Mouse (Mus musculus): ENCODE measurements around the gene 2310022A10Rik. TPM values are rescaled to one million over a fixed set of nuclear protein-coding genes. Genes with fewer than 3 reads are reported as not detected.

The 2310022A10Rik gene
- polyA plus RNA-seq, 1 experiment: 14.0 TPM

DNA sequence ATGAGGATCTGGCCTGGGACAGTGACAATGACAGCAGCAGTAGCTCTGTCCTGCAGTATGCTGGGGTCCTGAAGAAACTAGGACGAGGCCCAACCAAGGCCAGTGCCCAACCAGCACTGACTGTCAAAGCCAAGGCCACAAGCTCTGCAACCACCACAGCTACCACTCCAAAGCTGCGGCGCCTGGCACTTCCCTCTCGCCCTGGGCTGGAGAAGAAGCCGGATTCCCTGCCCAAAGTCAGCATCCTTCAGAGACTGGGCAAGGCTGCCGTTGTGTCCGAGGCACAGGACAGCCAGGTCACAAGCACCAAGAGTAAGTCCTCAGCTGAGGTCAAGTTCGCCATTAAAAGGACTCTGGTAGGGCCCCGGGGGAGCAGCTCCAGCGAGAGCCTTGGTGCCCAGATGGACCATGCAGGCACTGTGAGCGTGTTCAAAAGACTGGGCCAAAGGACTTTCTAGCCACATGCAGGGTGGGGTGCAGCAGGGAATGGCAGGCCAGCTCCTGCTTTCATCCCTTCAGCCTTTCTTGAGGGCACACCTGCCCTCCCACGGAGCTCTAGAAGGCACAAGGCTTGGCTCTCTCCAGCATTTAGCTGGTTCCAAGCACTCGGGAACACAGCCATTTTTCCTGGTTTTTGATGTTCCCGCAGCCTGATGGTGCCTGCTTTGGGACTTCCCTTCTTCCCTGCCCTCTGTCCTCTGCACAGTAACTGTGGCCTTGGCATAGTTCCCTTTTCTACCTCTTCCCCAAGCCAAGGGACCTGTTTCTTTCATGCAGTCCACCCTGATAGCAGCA is 27.5 kb downstream of the 2310022A10Rik start:
- TF ChIP-seq POLR2A (IDR thresholded peaks at IDR 0.05; ENCODE audit: low read depth, low read length) (no peak), CTCF (IDR thresholded peaks at IDR 0.05; ENCODE audit: borderline replicate concordance, insufficient read depth, low read length) (no peak)
- Histone ChIP-seq H3K4me1 (ENCODE audit: control insufficient read depth, insufficient read depth, low read length) (peaks cover 4% of the 10 kb centered on the region; the same call in 1 of the 2 replicates), H3K4me3 (ENCODE audit: insufficient read depth, low read length) (no peak overlapping the region), H3K27ac (ENCODE audit: insufficient read depth, low read length) (no peak overlapping the region)

DNA sequence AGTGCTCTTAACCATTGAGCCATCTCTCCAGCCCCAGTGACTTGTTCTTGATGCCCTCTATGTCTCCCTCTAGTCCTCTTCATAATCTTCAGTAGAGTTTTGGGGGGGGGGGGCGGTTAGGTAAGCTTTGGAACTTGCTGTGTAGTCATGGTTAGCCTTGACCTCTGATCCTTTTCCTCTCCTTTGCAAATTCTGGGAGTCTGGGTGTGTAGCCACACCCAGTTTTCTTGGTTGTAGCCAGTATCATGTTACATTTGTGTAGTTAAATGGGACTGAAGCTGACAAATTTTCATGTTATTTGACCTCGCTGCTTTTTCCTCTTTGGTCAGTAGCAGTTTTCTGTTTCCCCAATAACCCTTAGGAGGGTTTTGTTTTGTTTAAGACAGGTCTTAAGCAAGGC is 33.8 kb downstream of the 2310022A10Rik start:
- TF ChIP-seq POLR2A (IDR thresholded peaks at IDR 0.05; ENCODE audit: low read depth, low read length) (no peak), CTCF (IDR thresholded peaks at IDR 0.05; ENCODE audit: borderline replicate concordance, insufficient read depth, low read length) (no peak)
- H3K4me3 ChIP-seq (ENCODE audit: insufficient read depth, low read length): no peak overlapping the region
- peaks cover 3% of the 10 kb centered on the region; the same call in 1 of the 2 replicates for H3K4me1 ChIP-seq (ENCODE audit: control insufficient read depth, insufficient read depth, low read length)
- no peak overlapping the region for H3K27ac ChIP-seq (ENCODE audit: insufficient read depth, low read length)

DNA sequence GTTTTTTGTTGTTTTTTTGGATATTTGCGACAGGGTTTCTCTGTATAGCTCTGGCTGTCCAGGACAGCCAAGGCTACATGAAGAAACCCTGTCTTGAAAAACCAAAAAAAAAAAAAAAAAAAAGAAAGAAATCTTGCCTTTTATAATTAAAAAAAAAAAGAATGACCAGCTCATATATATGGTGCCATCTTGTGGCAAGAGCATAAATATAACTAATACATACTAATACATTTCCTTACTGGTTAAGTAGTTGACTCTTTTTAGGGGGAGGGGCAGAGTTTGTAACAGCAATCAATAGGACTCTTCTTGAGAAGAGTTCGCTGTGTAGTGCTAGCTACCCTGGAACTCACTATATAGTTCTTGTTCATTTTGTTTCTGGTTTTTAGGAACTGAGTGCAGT is 34.7 kb downstream of the 2310022A10Rik start:
- H3K4me3 ChIP-seq (ENCODE audit: insufficient read depth, low read length): no peak overlapping the region
- H3K27ac ChIP-seq (ENCODE audit: insufficient read depth, low read length): no peak overlapping the region
- TF ChIP-seq CTCF (IDR thresholded peaks at IDR 0.05; ENCODE audit: borderline replicate concordance, insufficient read depth, low read length) (no peak), POLR2A (IDR thresholded peaks at IDR 0.05; ENCODE audit: low read depth, low read length) (no peak)
- H3K4me1 ChIP-seq (ENCODE audit: control insufficient read depth, insufficient read depth, low read length): peaks cover 3% of the 10 kb centered on the region; the same call in 1 of the 2 replicates

DNA sequence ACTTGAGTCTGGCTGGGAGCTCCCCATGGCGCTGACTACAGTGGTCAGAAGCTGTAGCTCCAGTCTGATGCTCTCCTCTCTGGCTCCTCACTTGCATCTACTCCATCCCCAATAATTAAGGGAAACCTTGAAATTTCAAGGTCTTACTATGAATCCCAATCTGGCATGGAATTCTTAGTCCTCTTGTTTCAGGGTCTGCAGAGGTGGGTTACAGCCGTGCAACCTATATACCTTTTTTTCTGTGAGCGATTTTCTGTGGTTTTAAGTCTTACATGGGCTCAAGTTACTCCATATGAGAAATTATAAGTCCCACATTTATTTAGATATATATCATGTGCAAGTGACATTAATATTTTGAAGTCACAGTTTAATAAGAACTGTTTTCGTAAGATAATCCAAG is 37.1 kb downstream of the 2310022A10Rik start:
- TF ChIP-seq POLR2A (IDR thresholded peaks at IDR 0.05; ENCODE audit: low read depth, low read length) (no peak), CTCF (IDR thresholded peaks at IDR 0.05; ENCODE audit: borderline replicate concordance, insufficient read depth, low read length) (no peak)
- Histone ChIP-seq H3K27ac (ENCODE audit: insufficient read depth, low read length) (no peak overlapping the region), H3K4me1 (ENCODE audit: control insufficient read depth, insufficient read depth, low read length) (peaks cover 8% of the 10 kb centered on the region; the same call in 1 of the 2 replicates), H3K4me3 (ENCODE audit: insufficient read depth, low read length) (no peak overlapping the region)

DNA sequence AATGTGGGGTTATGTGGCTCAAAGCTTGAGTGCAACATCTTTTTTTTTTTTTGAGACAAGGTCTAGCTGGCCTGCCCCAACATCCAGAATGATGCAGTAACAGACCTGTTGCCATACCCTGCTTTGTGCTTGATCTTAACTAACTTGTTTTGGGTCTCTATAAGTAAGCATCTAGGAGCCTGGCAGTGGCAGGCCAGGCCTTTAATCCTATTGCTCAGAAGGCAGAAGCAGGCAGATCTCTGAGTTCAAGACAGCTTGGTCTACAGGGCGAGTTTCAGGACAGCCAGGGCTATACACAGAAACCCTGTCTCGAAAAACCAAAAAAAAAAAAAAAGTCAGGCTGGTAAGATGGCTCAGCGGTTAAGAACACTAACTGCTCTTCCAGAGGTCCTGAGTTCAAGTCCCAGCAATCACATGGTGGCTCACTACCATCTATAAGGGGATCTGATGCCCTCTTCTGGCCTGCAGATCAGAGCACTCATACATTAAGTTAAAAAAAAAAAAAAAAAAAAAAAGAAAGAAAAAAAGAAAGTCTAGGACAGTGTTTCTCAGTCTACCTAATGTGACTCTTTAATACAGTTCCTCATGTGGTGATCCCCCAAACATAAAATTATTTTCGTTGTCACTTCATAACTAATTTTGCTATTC is 37.7 kb downstream of the 2310022A10Rik start:
- peak overlapping the region; percentile 38 for H3K4me3 ChIP-seq (ENCODE audit: insufficient read depth, low read length)
- no peak for TF ChIP-seq CTCF (IDR thresholded peaks at IDR 0.05; ENCODE audit: borderline replicate concordance, insufficient read depth, low read length)

DNA sequence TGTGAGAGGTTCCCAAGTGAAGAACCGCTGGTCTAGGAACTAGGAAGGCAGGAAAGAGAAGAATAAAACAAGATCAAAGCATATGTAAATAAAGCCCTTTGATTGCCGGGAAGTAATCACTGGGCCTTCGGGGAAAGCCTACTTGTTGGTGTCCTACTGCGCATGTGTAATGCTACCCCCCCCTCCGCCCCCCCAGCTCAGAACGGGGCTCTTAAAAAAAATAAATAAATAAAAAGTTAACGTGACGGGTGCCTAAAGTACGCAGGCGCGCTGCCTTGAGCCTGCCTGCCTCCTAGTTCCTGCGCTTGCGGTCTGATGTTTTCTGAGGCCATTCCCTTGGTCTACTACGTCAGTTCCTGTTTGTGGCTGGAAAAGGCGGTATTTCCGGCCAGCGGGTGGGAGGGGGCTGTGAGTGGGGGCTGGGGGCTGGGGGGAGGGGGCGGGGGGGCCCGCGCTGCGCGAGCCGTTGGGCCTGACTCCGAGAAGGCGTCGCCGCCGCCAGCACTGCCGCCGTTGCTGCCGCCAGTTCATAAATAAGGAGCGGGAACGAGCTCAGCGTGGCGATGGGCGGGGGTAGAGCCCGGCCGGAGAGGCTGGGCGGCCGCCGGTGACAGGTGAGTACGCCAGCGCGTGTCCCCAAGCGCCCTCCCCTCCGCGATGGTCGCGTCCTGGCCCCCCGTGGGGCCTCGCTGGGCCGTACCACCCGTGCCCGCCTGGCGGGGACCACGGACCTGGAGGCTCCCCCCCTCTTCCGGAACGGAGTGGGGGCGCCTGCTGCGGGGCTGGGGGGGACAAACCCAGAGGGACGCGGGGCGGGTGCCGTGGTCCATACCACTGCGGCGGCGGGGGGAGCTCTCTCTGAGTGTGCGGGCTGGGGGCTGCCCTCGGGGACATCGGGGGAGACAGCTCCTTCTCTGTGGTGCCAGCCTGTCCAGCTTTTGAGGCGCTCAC is 38.5 kb downstream of the 2310022A10Rik start, which contains the start of gene Akt2:
Akt2 (plus strand) TSS at position 287 of the 951 bp plus-strand sequence.
- peak within 1 kb of the TSS; percentile 85 for H3K4me3 ChIP-seq (ENCODE audit: insufficient read depth, low read length)
- peak within 1 kb of the TSS; percentile 93 for H3K27ac ChIP-seq (ENCODE audit: insufficient read depth, low read length)
- no peak for TF ChIP-seq CTCF (IDR thresholded peaks at IDR 0.05; ENCODE audit: borderline replicate concordance, insufficient read depth, low read length)
- TF ChIP-seq POLR2A (IDR thresholded peaks at IDR 0.05; ENCODE audit: low read depth, low read length): peak; percentile 65
- H3K4me1 ChIP-seq (ENCODE audit: control insufficient read depth, insufficient read depth, low read length): peaks cover 8% of the 10 kb centered on the region; the same call in 1 of the 2 replicates

More for the DNA sequence above, 37.7 kb downstream of the 2310022A10Rik start:
- Histone ChIP-seq H3K27ac (ENCODE audit: insufficient read depth, low read length) (peak overlapping the region; percentile 93), H3K4me1 (ENCODE audit: control insufficient read depth, insufficient read depth, low read length) (peaks cover 8% of the 10 kb centered on the region; the same call in 1 of the 2 replicates)

DNA sequence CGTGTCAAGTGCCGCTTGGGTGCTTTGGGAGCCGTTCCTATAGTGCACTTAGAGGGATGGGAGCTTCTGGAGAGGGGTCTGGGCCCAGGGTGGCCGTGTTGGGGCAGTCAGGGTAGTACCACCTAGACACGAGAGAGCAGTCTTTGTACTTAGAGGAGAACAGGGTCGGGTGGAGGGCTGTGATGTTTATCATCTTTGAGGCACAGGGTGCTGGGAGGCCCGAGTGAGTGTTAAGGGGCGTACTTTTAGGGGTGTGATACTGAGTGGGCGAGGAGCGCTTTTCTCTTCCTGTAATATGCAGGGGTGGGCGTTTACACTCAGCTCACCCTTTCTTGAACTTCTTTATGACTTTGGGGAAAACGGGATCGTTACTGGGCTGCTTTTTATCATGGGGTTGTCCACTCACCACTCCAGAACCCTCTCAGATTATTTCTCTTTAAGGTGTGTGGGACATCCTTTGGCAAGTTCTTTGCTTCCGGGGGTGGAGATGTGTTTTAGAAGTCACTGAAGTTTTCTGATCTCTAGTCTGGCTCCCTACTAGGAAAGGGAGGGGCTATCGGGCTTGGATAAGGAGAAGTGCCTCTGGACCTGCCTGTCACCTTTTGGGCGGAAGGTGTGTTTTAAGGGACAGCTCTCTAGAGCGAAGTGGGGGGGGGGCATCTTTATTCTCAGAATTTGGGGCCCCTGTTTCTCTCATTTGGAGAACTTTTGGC is 39.3 kb downstream of the 2310022A10Rik start:
- TF ChIP-seq POLR2A (IDR thresholded peaks at IDR 0.05; ENCODE audit: low read depth, low read length) (peak; percentile 32; the same call in 1 of the 2 replicates), CTCF (IDR thresholded peaks at IDR 0.05; ENCODE audit: borderline replicate concordance, insufficient read depth, low read length) (no peak)
- Histone ChIP-seq H3K4me1 (ENCODE audit: control insufficient read depth, insufficient read depth, low read length) (peaks cover 5% of the 10 kb centered on the region; the same call in 1 of the 2 replicates), H3K27ac (ENCODE audit: insufficient read depth, low read length) (peak overlapping the region; percentile 93), H3K4me3 (ENCODE audit: insufficient read depth, low read length) (peak overlapping the region; percentile 85)

DNA sequence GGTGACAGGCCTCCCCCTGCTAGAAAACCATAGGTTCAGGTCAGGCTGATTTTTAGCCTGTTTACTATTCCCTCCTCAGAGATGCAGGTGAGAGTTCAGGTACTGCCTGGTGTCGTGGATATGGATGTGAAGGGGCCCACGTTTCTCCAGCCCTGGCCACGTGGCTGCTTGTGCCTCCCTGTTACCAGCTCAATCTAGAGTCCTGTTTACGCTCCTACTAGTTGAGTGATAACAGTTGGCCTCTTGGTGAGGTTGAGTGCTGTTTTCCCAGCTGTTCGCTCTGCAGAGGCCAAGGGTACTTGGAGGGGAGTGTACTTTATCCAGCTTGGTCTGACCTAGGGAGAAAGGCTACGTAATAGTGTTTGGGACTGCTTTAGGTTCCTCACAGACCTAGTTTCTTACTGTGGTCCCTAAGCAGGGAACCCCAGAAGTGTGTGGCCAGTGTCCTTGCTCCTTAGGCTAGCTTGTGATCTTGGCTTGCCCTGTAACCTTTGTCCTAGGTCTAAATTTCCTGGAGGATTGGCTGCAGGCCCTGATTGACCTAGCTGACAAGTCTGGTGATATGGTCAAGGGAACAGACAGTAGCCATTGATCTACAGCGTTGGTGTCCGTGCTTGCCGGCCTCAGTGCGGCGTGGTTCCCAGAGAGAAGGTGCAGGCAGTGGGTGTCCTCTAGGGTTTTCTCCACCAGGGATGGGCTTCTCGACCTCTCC is 40.1 kb downstream of the 2310022A10Rik start:
- no peak for TF ChIP-seq CTCF (IDR thresholded peaks at IDR 0.05; ENCODE audit: borderline replicate concordance, insufficient read depth, low read length)
- TF ChIP-seq POLR2A (IDR thresholded peaks at IDR 0.05; ENCODE audit: low read depth, low read length): no peak
- H3K4me3 ChIP-seq (ENCODE audit: insufficient read depth, low read length): peak overlapping the region; percentile 85
- 0 out of 2 replicates have a peak overlapping the region, but pooled peaks have one; percentile 93 for H3K27ac ChIP-seq (ENCODE audit: insufficient read depth, low read length)
- peaks cover 5% of the 10 kb centered on the region; the same call in 1 of the 2 replicates for H3K4me1 ChIP-seq (ENCODE audit: control insufficient read depth, insufficient read depth, low read length)

All from embryonic fibroblast, embryonic 13.5 days (primary cell).